Mouse (Mus musculus): ENCODE data around the gene Krt88. TPM values are rescaled to one million over a fixed set of nuclear protein-coding genes. Genes with fewer than 3 reads are reported as not detected.

The Krt88 gene
- polyA plus RNA-seq, 1 experiment from 2014 or later, result 0.17 TPM

GRCm38 (mm10) chr15:101482056-101482455 is 34.5 kb downstream of the Krt88 start:
- WGBS, result 51% methylated on average over 4 of the region's 4 CpGs

DNA sequence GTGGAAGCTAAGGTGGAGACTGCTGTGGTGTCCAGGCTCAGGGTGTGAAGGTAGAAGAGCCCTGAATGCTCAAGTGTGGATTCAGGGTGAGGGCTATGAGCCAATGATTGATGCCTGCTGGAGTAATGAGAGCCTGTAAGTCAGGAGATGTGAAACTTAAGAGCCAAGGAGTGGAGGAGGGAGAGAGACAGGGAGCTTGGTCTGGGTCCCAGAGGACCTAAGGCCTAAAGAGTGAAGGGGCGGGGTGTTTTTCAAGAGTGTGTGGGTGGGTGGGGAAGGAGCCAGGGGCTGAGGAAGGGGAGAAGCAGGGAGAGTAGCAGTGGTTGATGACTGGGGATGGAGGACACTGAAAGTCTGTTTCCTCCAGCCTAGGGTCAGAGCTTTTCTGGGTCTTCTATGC is 36.1 kb downstream of the Krt88 start:
- no peak overlapping the region for H3K4me2 ChIP-seq
- no peak overlapping the region for H3K27ac ChIP-seq
- no peak overlapping the region for H3K4me3 ChIP-seq (replicated peaks)
- H3K4me1 ChIP-seq, result peaks cover 28% of the 10 kb centered on the region
- no peak overlapping the region for H3K9ac ChIP-seq
- no peak for ATAC-seq (replicated peaks; ENCODE audit: low FRiP score)
- H3K9me3 ChIP-seq (replicated peaks), result no peaks in the 10 kb centered on the region
- peaks cover 9% of the 10 kb centered on the region for H3K27me3 ChIP-seq
- no peaks in the 10 kb centered on the region for H3K36me3 ChIP-seq
- WGBS, result 36% methylated on average over 1 of the region's 1 CpGs

More at GRCm38 (mm10) chr15:101482056-101482455, 34.5 kb downstream of the Krt88 start:
- Histone ChIP-seq H3K9me3 (replicated peaks) (no peaks in the 10 kb centered on the region), H3K9ac (no peak overlapping the region), H3K27ac (no peak overlapping the region), H3K36me3 (no peaks in the 10 kb centered on the region), H3K27me3 (peaks cover 20% of the 10 kb centered on the region), H3K4me1 (peaks cover 28% of the 10 kb centered on the region), H3K4me3 (replicated peaks) (no peak overlapping the region), H3K4me2 (no peak overlapping the region)
- ATAC-seq (replicated peaks; ENCODE audit: low FRiP score), result no peak

DNA sequence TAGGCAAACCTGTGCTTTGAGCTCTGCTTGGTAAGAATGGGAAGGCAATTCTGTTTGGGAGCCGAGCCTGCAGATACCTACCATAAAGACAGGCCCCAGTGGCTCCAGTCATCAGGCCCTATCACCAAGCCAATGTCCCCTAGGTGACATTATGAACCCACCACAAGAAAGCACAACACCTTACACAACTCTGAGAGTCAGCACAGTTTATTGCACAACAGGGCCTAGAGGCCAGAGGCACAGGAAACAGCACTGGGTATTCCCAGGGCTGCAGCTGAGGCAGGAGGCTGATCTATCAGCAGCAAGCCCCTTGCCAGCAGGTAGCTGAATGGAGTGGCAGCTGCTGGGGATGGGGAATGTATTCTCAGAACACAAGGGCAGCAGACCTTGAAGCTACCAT is 37.4 kb downstream of the Krt88 start:
- Histone ChIP-seq H3K27me3 (no peaks in the 10 kb centered on the region), H3K36me3 (no peaks in the 10 kb centered on the region), H3K27ac (no peak overlapping the region), H3K9ac (no peak overlapping the region), H3K4me3 (replicated peaks) (no peak overlapping the region), H3K9me3 (replicated peaks) (no peaks in the 10 kb centered on the region), H3K4me1 (peaks cover 19% of the 10 kb centered on the region), H3K4me2 (no peak overlapping the region)
- WGBS, result 42% methylated on average over 1 of the region's 1 CpGs
- no peak for ATAC-seq (replicated peaks; ENCODE audit: low FRiP score)

GRCm38 (mm10) chr15:101485911-101486635 is 38.5 kb downstream of the Krt88 start:
- no peak overlapping the region for H3K9ac ChIP-seq
- H3K27ac ChIP-seq, result no peak overlapping the region
- no peak overlapping the region for H3K4me3 ChIP-seq (replicated peaks)
- WGBS, result 85% methylated on average over 11 of the region's 11 CpGs
- H3K9me3 ChIP-seq (replicated peaks), result no peaks in the 10 kb centered on the region
- no peaks in the 10 kb centered on the region for H3K27me3 ChIP-seq
- H3K36me3 ChIP-seq, result no peaks in the 10 kb centered on the region
- peaks cover 19% of the 10 kb centered on the region for H3K4me1 ChIP-seq
- ATAC-seq (replicated peaks; ENCODE audit: low FRiP score), result no peak
- no peak overlapping the region for H3K4me2 ChIP-seq

- Histone ChIP-seq H3K4me2 (no peak within 1 kb of the TSS), H3K9me3 (replicated peaks) (no peaks in the 10 kb centered on the region), H3K36me3 (no peaks in the 10 kb centered on the region), H3K9ac (no peak within 1 kb of the TSS), H3K4me3 (replicated peaks) (no peak within 1 kb of the TSS), H3K27me3 (no peaks in the 10 kb centered on the region), H3K4me1 (peaks cover 9% of the 10 kb centered on the region; the same call in 1 of the 2 replicates), H3K27ac (no peak within 1 kb of the TSS)
- ATAC-seq (replicated peaks; ENCODE audit: low FRiP score), result no peak
- 52% methylated on average over 6 of the region's 6 CpGs for WGBS
These were observed 43.9 kb downstream of the Krt88 start, which contains the start of gene Krt83 for GRCm38 (mm10) chr15:101491431-101491830. Gene Krt83 (minus strand): TSS chr15:101491512.

GRCm38 (mm10) chr15:101492718-101493117 is 45.2 kb downstream of the Krt88 start:
- peaks cover 9% of the 10 kb centered on the region; the same call in 1 of the 2 replicates for H3K4me1 ChIP-seq

GRCm38 (mm10) chr15:101493713-101494112 is 46.2 kb downstream of the Krt88 start:
- Histone ChIP-seq H3K4me2 (no peak overlapping the region), H3K27me3 (no peaks in the 10 kb centered on the region), H3K27ac (no peak overlapping the region), H3K9me3 (replicated peaks) (no peaks in the 10 kb centered on the region), H3K36me3 (no peaks in the 10 kb centered on the region), H3K9ac (no peak overlapping the region), H3K4me1 (peaks cover 9% of the 10 kb centered on the region; the same call in 1 of the 2 replicates), H3K4me3 (replicated peaks) (no peak overlapping the region)
- 91% methylated on average over 6 of the region's 6 CpGs for WGBS
- no peak for ATAC-seq (replicated peaks; ENCODE audit: low FRiP score)

More at GRCm38 (mm10) chr15:101492718-101493117, 45.2 kb downstream of the Krt88 start:
- no peak for ATAC-seq (replicated peaks; ENCODE audit: low FRiP score)
- no peak overlapping the region for H3K9ac ChIP-seq
- no peaks in the 10 kb centered on the region for H3K27me3 ChIP-seq
- no peaks in the 10 kb centered on the region for H3K9me3 ChIP-seq (replicated peaks)
- 18% methylated on average over 8 of the region's 8 CpGs for WGBS
- H3K27ac ChIP-seq, result no peak overlapping the region
- H3K4me2 ChIP-seq, result no peak overlapping the region
- no peak overlapping the region for H3K4me3 ChIP-seq (replicated peaks)
- no peaks in the 10 kb centered on the region for H3K36me3 ChIP-seq

DNA sequence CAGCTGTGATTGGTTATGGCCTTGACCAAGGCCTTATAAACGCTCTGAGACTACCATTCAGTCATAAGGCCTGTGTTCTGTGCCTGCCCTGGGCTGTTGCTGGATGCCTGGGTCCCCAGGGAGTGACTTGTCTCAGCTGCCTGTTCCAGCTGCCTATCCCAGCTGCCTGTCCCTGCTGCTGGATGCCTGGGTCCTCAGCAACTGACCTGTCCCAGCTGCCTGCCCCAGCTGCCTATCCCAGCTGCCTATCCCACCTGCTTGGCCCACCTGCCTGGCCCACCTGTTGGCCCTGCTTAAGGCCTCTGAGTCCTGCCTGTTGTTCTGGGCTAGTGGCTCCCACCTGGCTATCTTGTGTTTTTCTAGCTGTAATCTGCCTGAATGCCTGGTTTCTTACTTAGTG is 46.7 kb downstream of the Krt88 start:
- H3K9ac ChIP-seq, result no peak overlapping the region
- ATAC-seq (replicated peaks; ENCODE audit: low FRiP score), result no peak
- H3K27ac ChIP-seq, result no peak overlapping the region
- WGBS, result 58% methylated on average over 1 of the region's 1 CpGs
- H3K4me1 ChIP-seq, result peaks cover 9% of the 10 kb centered on the region; the same call in 1 of the 2 replicates
- H3K27me3 ChIP-seq, result no peaks in the 10 kb centered on the region
- no peaks in the 10 kb centered on the region for H3K36me3 ChIP-seq
- H3K4me2 ChIP-seq, result no peak overlapping the region
- H3K9me3 ChIP-seq (replicated peaks), result no peaks in the 10 kb centered on the region
- no peak overlapping the region for H3K4me3 ChIP-seq (replicated peaks)

DNA sequence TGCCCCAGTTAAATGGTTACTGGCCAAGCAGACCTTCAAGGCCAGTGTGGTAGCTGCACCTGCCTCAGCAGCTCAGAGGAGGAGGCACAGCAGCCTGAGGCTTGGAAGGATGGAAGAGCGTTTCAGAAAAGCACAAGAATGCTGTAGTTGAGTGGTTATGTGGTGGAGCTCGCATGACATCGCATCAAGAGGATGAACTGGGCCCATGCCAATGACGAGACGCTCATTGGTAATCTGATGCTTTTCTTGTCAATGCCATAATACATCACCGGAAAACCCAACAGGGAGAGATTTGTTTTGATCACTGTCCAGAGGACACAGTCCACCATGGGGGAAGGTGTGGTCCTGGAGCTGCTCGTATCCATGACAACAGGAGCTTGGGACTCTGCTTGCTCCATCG is 47.7 kb downstream of the Krt88 start:
- no peak overlapping the region for H3K4me2 ChIP-seq
- no peaks in the 10 kb centered on the region for H3K9me3 ChIP-seq (replicated peaks)
- H3K27ac ChIP-seq, result no peak overlapping the region
- H3K4me1 ChIP-seq, result peaks cover 9% of the 10 kb centered on the region; the same call in 1 of the 2 replicates
- no peak overlapping the region for H3K9ac ChIP-seq
- H3K27me3 ChIP-seq, result no peaks in the 10 kb centered on the region
- no peaks in the 10 kb centered on the region for H3K36me3 ChIP-seq
- no peak overlapping the region for H3K4me3 ChIP-seq (replicated peaks)
- 67% methylated on average over 8 of the region's 8 CpGs for whole genome bisulfite sequencing
- no peak for ATAC-seq (replicated peaks; ENCODE audit: low FRiP score)

- Histone ChIP-seq H3K27me3 (no peaks in the 10 kb centered on the region), H3K9me3 (replicated peaks) (no peaks in the 10 kb centered on the region), H3K27ac (no peak overlapping the region), H3K36me3 (no peaks in the 10 kb centered on the region), H3K4me1 (peaks cover 9% of the 10 kb centered on the region; the same call in 1 of the 2 replicates), H3K4me2 (no peak overlapping the region), H3K9ac (no peak overlapping the region), H3K4me3 (replicated peaks) (no peak overlapping the region)
- WGBS, result 84% methylated on average over 2 of the region's 2 CpGs
- no peak for ATAC-seq (replicated peaks; ENCODE audit: low FRiP score)
These were observed 49.6 kb downstream of the Krt88 start for GRCm38 (mm10) chr15:101497181-101497580.

Measured in kidney, embryonic 15.5 days (tissue).